Mouse (Mus musculus): ENCODE measurements at regions not wholly inside any gene's neighbourhood (a gene's known extent, or its start where the extent isn't known, plus 50 kb on each side); places are given as distances from the start of the nearest gene placed in this dataset.

GRCm38 (mm10) chr14:71894811-71895210 lies 596.8 kb downstream of the Gm9195 start:
- no peak for TF ChIP-seq CTCF (IDR thresholded peaks at IDR 0.05; ENCODE audit: borderline replicate concordance, control insufficient read depth, extremely low read depth, insufficient read depth, low read length, poor library complexity)
- TF ChIP-seq POLR2A (IDR thresholded peaks at IDR 0.05; ENCODE audit: control insufficient read depth, extremely low read depth, insufficient read depth, low read length, poor library complexity), result no peak

Data from thymus, adult 2 months (tissue).